Mouse (Mus musculus) midbrain, embryonic 15.5 days (tissue): ENCODE results near the gene Olfr777. TPM values are rescaled to one million over a fixed set of nuclear protein-coding genes. Genes with fewer than 3 reads are reported as not detected.
"Not testable (repeated sequence)": the region's sequence is repeated elsewhere in the genome, so short reads cannot be mapped to it uniquely, and the experiment has no call there.

Experiments
- ATAC-seq: fragments of 200-750 bp; cut with Nextera tagmentation; replicated peaks from 2 replicates; pipeline ENCODE4 v1.8.0; 2017; ENCODE audit warnings: moderate TSS enrichment
- H3K27ac ChIP-seq: fragments of 300-500 bp; sonication (generic); 2 replicates; pipeline ENCODE4 v1.5.1; 2015; ENCODE audit warnings: mild to moderate bottlenecking, inconsistent platforms
- H3K27me3 ChIP-seq: fragments of 300-500 bp; sonication (generic); replicated peaks from 2 replicates; pipeline ENCODE4 v1.6.1; 2015; ENCODE audit warnings: inconsistent platforms
- H3K36me3 ChIP-seq: fragments of 300-500 bp; sonication (generic); replicated peaks from 2 replicates; pipeline ENCODE4 v1.6.1; 2015; ENCODE audit warnings: inconsistent platforms
- H3K4me1 ChIP-seq: fragments of 300-500 bp; sonication (generic); 2 replicates; pipeline ENCODE4 v1.6.1; 2015; ENCODE audit warnings: inconsistent platforms
- H3K4me2 ChIP-seq: fragments of 300-500 bp; sonication (generic); 2 replicates; pipeline ENCODE4 v1.6.1; 2015; ENCODE audit warnings: inconsistent platforms, mild to moderate bottlenecking, moderate library complexity
- H3K4me3 ChIP-seq: fragments of 300-500 bp; sonication (generic); 2 replicates; pipeline ENCODE4 v1.5.1; 2015; ENCODE audit warnings: mild to moderate bottlenecking, inconsistent platforms
- H3K9ac ChIP-seq: fragments of 300-500 bp; sonication (generic); 2 replicates; pipeline ENCODE4 v1.6.1; 2015; ENCODE audit warnings: mild to moderate bottlenecking, inconsistent platforms
- H3K9me3 ChIP-seq: fragments of 300-500 bp; sonication (generic); 2 replicates; pipeline ENCODE4 v1.6.1; 2016; ENCODE audit warnings: inconsistent platforms
- WGBS: fragments of 180-500 bp; shearing (Covaris S2); methylation state at CpG from one replicate; pipeline ENCODE4 v1.1.7; 2015; ENCODE audit warnings: mixed read lengths; 5-methylcytosine and 5-hydroxymethylcytosine counted together
- polyA plus RNA-seq: library from polyadenylated mRNA; unstranded; fragments of >200 nt; fragmentation: Nextera tagmentation; extraction: Ambion mirVana; gene quantifications from 2 replicates; pipeline ENCODE4 v1.2.1, GENCODE M21; 2015

Olfr777 gene
- polyA plus RNA-seq, result not detected in 2 replicates

DNA sequence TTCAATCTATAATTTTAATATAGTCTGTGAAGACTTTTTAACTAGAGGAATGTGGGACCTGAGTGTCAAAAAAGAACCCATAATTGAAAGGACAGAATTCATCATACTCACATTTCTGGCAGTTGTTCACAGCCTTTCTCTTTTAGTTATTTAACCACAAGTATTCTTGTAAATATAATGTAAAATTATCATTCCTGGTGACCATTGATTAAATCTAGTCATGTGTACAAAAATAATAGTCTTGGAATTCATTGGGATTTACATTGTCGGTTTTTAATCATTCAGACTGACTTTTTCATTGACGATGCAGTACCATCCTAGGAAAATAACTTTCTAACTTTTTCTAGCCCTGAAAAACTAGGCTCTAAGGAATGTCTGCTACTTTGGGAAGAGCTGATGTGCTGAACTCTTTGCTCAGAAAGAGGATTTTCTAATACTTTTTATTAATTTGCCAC lies at the start of gene Olfr777:
TSS of gene Olfr777 (minus strand) at position 405 of the 455 bp plus-strand sequence.
- Histone ChIP-seq H3K9me3 (no peaks in the 10 kb centered on the region), H3K27ac (no peak within 1 kb of the TSS), H3K4me3 (no peak within 1 kb of the TSS), H3K4me1 (no peaks in the 10 kb centered on the region), H3K4me2 (no peak within 1 kb of the TSS), H3K27me3 (no peaks in the 10 kb centered on the region), H3K9ac (no peak within 1 kb of the TSS), H3K36me3 (no peaks in the 10 kb centered on the region)
- ATAC-seq, result no peak
- 86% methylated on average over 2 of the region's 2 CpGs for WGBS

DNA sequence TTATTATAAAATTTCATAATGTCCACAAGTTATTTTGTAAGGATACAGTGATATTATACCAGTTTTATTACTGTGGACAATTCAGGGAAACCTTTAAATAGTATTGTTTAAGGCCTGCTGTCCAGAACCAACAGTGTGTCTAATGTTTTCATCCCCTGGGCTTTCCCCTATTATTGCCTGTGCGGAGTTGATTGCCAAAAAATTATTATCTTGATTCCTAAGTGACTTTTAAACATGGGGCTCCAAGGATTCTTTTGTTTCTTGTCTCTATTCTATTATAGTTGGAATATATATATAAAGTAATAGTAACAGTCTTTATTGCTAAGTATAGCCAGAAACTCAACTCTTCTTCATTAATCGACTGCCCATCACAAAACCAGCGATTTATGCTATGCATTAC lies 46.5 kb upstream of the Olfr777 start, which contains the start of gene Olfr780:
TSS of gene Olfr780 (plus strand) at position 301 of the 400 bp plus-strand sequence.
- no peaks in the 10 kb centered on the region for H3K27me3 ChIP-seq
- H3K9me3 ChIP-seq, result no peaks in the 10 kb centered on the region
- no peak within 1 kb of the TSS for H3K4me3 ChIP-seq
- no peaks in the 10 kb centered on the region for H3K4me1 ChIP-seq
- H3K4me2 ChIP-seq, result no peak within 1 kb of the TSS
- no peak within 1 kb of the TSS for H3K9ac ChIP-seq
- no peak for ATAC-seq
- WGBS, result 90% methylated on average over 3 of the region's 3 CpGs
- H3K27ac ChIP-seq, result no peak within 1 kb of the TSS
- no peaks in the 10 kb centered on the region for H3K36me3 ChIP-seq

DNA sequence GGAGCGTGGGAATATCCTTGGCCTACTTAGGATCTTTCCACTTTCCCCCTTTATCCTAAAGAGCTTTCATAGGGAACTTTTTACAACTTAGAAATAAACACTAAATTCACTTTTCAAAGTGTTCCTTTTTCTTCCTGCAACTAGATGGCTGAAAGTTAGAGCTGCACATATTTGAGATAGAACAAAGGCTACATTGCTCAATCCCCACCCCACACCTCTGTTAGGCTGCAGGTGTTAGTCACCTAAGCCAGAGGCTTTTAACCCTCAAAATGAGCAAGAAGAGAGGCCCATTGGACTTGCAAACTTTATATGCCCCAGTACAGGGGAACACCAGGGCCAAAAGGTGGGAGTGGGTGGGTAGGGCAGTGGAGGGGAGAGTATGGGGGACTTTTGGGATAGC lies 42.2 kb upstream of the Olfr777 start:
- WGBS, result no CpG with 5 or more reads among the region's 1 CpGs
- not testable (repeated sequence) for H3K9ac ChIP-seq

DNA sequence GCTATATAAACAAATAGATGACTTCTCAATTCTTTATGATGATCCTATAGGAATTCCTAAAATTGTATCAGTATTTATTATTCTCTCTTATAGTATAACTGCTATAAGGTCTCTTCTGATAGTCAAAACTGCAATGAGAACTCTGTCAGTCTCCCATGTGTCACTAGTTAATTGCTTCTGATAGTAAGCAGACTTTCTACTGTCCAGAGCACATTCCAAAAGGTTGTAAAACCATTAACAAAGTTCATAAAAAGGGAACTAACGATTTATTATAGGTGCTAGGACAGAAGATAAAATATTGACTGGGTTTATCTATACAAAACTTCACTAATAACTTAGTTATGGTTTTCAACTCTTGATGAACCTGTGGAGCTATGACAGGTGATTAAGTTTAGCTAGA lies 41.7 kb upstream of the Olfr777 start:
- H3K27me3 ChIP-seq, H3K36me3 ChIP-seq, H3K4me3 ChIP-seq, H3K4me2 ChIP-seq, H3K9me3 ChIP-seq, H3K27ac ChIP-seq, H3K4me1 ChIP-seq, ATAC-seq, H3K9ac ChIP-seq: not testable (repeated sequence)
- WGBS, result 62% methylated on average over 1 of the region's 1 CpGs

More for the DNA sequence above, 42.2 kb upstream of the Olfr777 start:
- H3K36me3 ChIP-seq, ATAC-seq, H3K4me2 ChIP-seq, H3K27me3 ChIP-seq, H3K4me3 ChIP-seq, H3K27ac ChIP-seq, H3K9me3 ChIP-seq, H3K4me1 ChIP-seq: not testable (repeated sequence)

DNA sequence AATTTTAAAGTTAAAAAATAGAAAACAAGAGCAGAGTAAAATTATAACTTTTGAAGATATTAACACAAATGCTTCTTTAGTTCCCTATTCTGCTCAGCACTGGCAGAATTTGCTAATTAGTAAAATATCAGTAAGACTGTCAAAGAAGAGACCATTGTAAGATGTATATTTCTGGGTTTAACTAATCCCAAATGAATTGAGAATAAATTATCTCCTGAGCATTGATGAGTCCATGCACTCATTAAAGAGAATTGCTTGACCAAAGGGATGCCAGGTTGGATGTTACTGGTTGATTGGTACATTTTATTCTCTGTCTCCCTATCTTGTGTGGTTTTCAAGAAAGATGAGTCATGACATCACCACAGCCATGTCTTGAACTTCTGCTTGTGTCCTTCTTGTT lies 12.5 kb downstream of the Olfr777 start, which contains the start of gene Olfr776:
TSS of gene Olfr776 (plus strand) at position 301 of the 400 bp plus-strand sequence.
- no peak within 1 kb of the TSS for H3K27ac ChIP-seq
- no peak within 1 kb of the TSS for H3K4me2 ChIP-seq
- no peak for ATAC-seq
- no peak within 1 kb of the TSS for H3K9ac ChIP-seq
- no peak within 1 kb of the TSS for H3K4me3 ChIP-seq
- no peaks in the 10 kb centered on the region for H3K27me3 ChIP-seq
- no peaks in the 10 kb centered on the region for H3K36me3 ChIP-seq
- H3K9me3 ChIP-seq, result no peaks in the 10 kb centered on the region
- H3K4me1 ChIP-seq, result no peaks in the 10 kb centered on the region

DNA sequence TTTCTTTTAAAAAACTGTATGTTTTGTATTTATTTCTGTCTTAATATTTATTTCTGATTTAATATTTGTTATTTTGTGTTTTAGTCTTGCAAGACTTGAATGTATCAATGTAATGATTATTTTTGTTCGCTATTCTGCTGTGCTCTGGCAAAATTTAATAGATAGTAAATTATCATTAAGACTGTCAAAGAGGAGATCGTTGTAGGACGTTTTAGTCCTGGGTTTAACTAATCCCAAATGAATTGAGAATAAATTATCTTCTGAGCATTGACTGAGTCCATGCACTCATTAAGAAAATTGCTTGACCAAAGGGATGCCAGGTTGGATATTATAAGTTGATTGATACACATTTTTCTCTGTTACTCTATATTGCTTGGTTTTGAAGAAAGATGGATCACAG lies 23.2 kb downstream of the Olfr777 start, which contains the start of gene Olfr775:
TSS of gene Olfr775 (plus strand) at position 301 of the 400 bp plus-strand sequence.
- Histone ChIP-seq H3K4me3 (no peak within 1 kb of the TSS), H3K27me3 (no peaks in the 10 kb centered on the region), H3K4me1 (no peaks in the 10 kb centered on the region), H3K4me2 (no peak within 1 kb of the TSS), H3K9me3 (no peaks in the 10 kb centered on the region), H3K36me3 (no peaks in the 10 kb centered on the region), H3K9ac (no peak within 1 kb of the TSS), H3K27ac (no peak within 1 kb of the TSS)
- 66% methylated on average over 3 of the region's 3 CpGs for WGBS
- no peak for ATAC-seq

DNA sequence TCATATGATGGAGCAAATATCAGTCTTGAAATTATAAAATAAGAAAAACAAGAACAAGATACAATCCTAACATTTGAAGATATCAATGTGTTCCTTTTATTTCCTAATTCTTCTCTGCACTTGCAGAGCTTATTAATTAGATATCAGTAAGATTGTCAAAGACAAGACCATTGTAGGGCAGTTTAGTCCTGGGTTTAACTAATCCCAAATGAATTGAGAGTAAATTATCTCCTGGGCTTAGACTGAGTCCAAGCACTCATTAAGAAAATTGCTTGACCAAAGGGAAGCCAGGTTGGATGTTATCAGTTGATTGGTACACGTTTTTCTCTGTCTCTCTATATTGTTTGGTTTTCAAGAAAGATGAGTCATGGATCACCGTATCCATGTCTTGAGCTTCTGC lies 35.4 kb downstream of the Olfr777 start, which contains the start of gene Olfr774:
TSS of gene Olfr774 (plus strand) at position 301 of the 400 bp plus-strand sequence.
- H3K36me3 ChIP-seq, result no peaks in the 10 kb centered on the region
- H3K4me1 ChIP-seq, result no peaks in the 10 kb centered on the region
- H3K4me3 ChIP-seq, result no peak within 1 kb of the TSS
- peaks cover 3% of the 10 kb centered on the region; the same call in 1 of the 2 replicates for H3K9me3 ChIP-seq
- no peak within 1 kb of the TSS for H3K27ac ChIP-seq
- H3K9ac ChIP-seq, result no peak within 1 kb of the TSS
- no peak for ATAC-seq
- WGBS, result 82% methylated on average over 2 of the region's 2 CpGs
- no peak within 1 kb of the TSS for H3K4me2 ChIP-seq
- H3K27me3 ChIP-seq, result no peaks in the 10 kb centered on the region

DNA sequence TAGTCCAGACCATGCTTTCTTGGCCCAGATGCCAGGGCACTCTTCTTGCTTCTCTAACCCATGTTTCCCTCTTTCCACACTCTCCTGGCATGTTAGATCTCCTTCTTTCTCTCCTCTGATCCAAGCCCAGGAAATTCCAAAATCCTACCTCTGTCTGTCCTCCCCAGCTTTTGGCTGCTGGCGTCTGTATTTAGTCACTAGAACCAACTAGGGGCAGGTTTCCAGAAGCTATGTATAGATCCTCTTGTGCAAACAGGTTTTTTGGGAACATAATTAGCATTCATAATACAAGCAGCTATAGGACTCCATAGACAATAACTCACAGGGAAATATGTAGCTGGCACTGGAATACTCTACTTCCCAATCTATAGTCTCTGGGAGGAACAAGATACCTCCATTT lies 40.5 kb downstream of the Olfr777 start:
- Histone ChIP-seq H3K27ac (no peak overlapping the region), H3K4me3 (no peak overlapping the region), H3K9ac (no peak overlapping the region), H3K27me3 (no peaks in the 10 kb centered on the region), H3K36me3 (no peaks in the 10 kb centered on the region), H3K9me3 (peaks cover 3% of the 10 kb centered on the region; the same call in 1 of the 2 replicates), H3K4me2 (no peak overlapping the region), H3K4me1 (no peaks in the 10 kb centered on the region)
- 80% methylated on average over 1 of the region's 1 CpGs for WGBS
- ATAC-seq, result no peak

Other genes with a start within 250 kb of the Olfr777 start
- not detected in 2 replicates for gene Olfr764-ps1, start 231.6 kb downstream of the Olfr777 start, polyA plus RNA-seq
- gene Olfr765, start 221.5 kb downstream of the Olfr777 start, polyA plus RNA-seq, result not detected in 2 replicates
- not detected in 2 replicates for gene Olfr766-ps1, start 202.5 kb downstream of the Olfr777 start, polyA plus RNA-seq
- not detected in 2 replicates for gene Olfr767, start 188.6 kb downstream of the Olfr777 start, polyA plus RNA-seq
- gene Olfr768, start 172.1 kb downstream of the Olfr777 start, polyA plus RNA-seq, result not detected in 2 replicates
- gene Olfr769, start 153.6 kb downstream of the Olfr777 start, polyA plus RNA-seq, result not detected in 2 replicates
- gene Olfr770, start 132.5 kb downstream of the Olfr777 start, polyA plus RNA-seq, result not detected in 2 replicates
- not detected in 2 replicates for gene Olfr771, start 106.7 kb downstream of the Olfr777 start, polyA plus RNA-seq
- gene Olfr772, start 93.6 kb downstream of the Olfr777 start, polyA plus RNA-seq, result not detected in 2 replicates
- gene Olfr773, start 84.1 kb downstream of the Olfr777 start, polyA plus RNA-seq, result not detected in 2 replicates
- not detected in 2 replicates for gene Olfr774, start 35.3 kb downstream of the Olfr777 start, polyA plus RNA-seq
- gene Olfr775, start 23.1 kb downstream of the Olfr777 start, polyA plus RNA-seq, result not detected in 2 replicates
- gene Olfr776, start 12.4 kb downstream of the Olfr777 start, polyA plus RNA-seq, result not detected in 2 replicates
- gene Olfr780, start 46.6 kb upstream of the Olfr777 start, polyA plus RNA-seq, result not detected in 2 replicates
- not detected in 2 replicates for gene Olfr781, start 57.4 kb upstream of the Olfr777 start, polyA plus RNA-seq
- gene Olfr782, start 77.4 kb upstream of the Olfr777 start, polyA plus RNA-seq, result not detected in 2 replicates
- gene Olfr784, start 112.6 kb upstream of the Olfr777 start, polyA plus RNA-seq, result 0.09 TPM in 2 replicates
- gene Olfr785, start 133.9 kb upstream of the Olfr777 start, polyA plus RNA-seq, result not detected in 2 replicates
- gene Olfr786, start 155.8 kb upstream of the Olfr777 start, polyA plus RNA-seq, result not detected in 2 replicates
- gene Olfr787, start 190.4 kb upstream of the Olfr777 start, polyA plus RNA-seq, result not detected in 2 replicates
- not detected in 2 replicates for gene Olfr788, start 199.5 kb upstream of the Olfr777 start, polyA plus RNA-seq
- gene Olfr789, start 213.3 kb upstream of the Olfr777 start, polyA plus RNA-seq, result not detected in 2 replicates
- gene Olfr790, start 227.0 kb upstream of the Olfr777 start, polyA plus RNA-seq, result not detected in 2 replicates